Mouse (Mus musculus) C2C12 (cell line): ENCODE measurements around the gene Mtmr6. TPM values are rescaled to one million over a fixed set of nuclear protein-coding genes. Genes with fewer than 3 reads are reported as not detected.

Experiments
- H3K27me3 ChIP-seq: one replicate; pipeline ENCODE4 v1.6.1; 2011; ENCODE audit not compliant: control insufficient read depth, insufficient read depth, insufficient read length
- H3K36me3 ChIP-seq: one replicate; pipeline ENCODE4 v1.6.1; 2011; ENCODE audit not compliant: control insufficient read depth, insufficient read depth
- H3K4me3 ChIP-seq: one replicate; pipeline ENCODE4 v1.5.1; 2011; ENCODE audit warnings: mild to moderate bottlenecking, control low read depth; ENCODE audit not compliant: poor library complexity, insufficient read depth, severe bottlenecking
- H3K79me2 ChIP-seq: one replicate; pipeline ENCODE4 v1.6.1; 2011; ENCODE audit not compliant: control insufficient read depth, insufficient read depth
- H3K79me3 ChIP-seq: one replicate; pipeline ENCODE4 v1.6.1; 2011; ENCODE audit warnings: low read depth, control low read depth
- H3ac ChIP-seq: one replicate; pipeline ENCODE3; 2011; ENCODE audit warnings: low read depth; ENCODE audit not compliant: control insufficient read depth, insufficient read length
- CEBPB ChIP-seq: IDR thresholded peaks from one replicate; pipeline ENCODE4 v1.6.1; 2011; ENCODE audit warnings: low read depth, mild to moderate bottlenecking, control low read depth, moderate library complexity
- FOSL1 ChIP-seq: IDR thresholded peaks from one replicate; pipeline ENCODE4 v1.8.0; 2011; ENCODE audit warnings: mild to moderate bottlenecking, low read length; ENCODE audit not compliant: poor library complexity, insufficient read depth, severe bottlenecking
- MYOD1 ChIP-seq: IDR thresholded peaks from one replicate; pipeline ENCODE4 v1.6.1; 2011; ENCODE audit warnings: low read depth; ENCODE audit not compliant: control insufficient read depth, insufficient read length
- MYOG ChIP-seq: IDR thresholded peaks from one replicate; pipeline ENCODE4 v1.6.1; 2011; ENCODE audit not compliant: control insufficient read depth, insufficient read length; ENCODE audit errors: extremely low read depth
- microRNA-seq: library from miRNA; unstranded; fragments of <30 nt; microRNA quantifications from one replicate; pipeline ENCODE4, GENCODE M21; 2019; ENCODE audit warnings: borderline microRNAs expressed
- polyA plus RNA-seq: library from polyadenylated mRNA; unstranded; fragments of >200 nt; fragmentation: generic; extraction: Trizol; gene quantifications from one replicate; pipeline ENCODE4 v1.2.1, GENCODE M21; 2012; ENCODE audit warnings: missing spikeins

Gene Mtmr6
- polyA plus RNA-seq, 1 experiment, result 10.0 TPM

- peaks cover 8% of the 10 kb centered on the region for H3K27me3 ChIP-seq
- H3ac ChIP-seq, result no peak overlapping the region
- no peak for TF ChIP-seq MYOG
- no peaks in the 10 kb centered on the region for H3K36me3 ChIP-seq
- H3K4me3 ChIP-seq, result no peak overlapping the region
- no peaks in the 10 kb centered on the region for H3K79me2 ChIP-seq
- no peaks in the 10 kb centered on the region for H3K79me3 ChIP-seq
Measured at GRCm38 (mm10) chr14:60340570-60340969, 75.5 kb downstream of the Mtmr6 start.

GRCm38 (mm10) chr14:60345326-60345876 lies 80.4 kb downstream of the Mtmr6 start:
- no peaks in the 10 kb centered on the region for H3K79me3 ChIP-seq
- H3K4me3 ChIP-seq, result no peak overlapping the region
- no peaks in the 10 kb centered on the region for H3K79me2 ChIP-seq
- H3K27me3 ChIP-seq, result peaks cover 7% of the 10 kb centered on the region
- no peak overlapping the region for H3ac ChIP-seq
- H3K36me3 ChIP-seq, result no peaks in the 10 kb centered on the region
- TF ChIP-seq CEBPB, result no peak
- TF ChIP-seq MYOD1, result no peak
- TF ChIP-seq FOSL1, result no peak

Small RNAs within 50 kb of the gene (microRNA-seq; reads per million reads assigned to microRNA genes)
- not detected for gene Mir719

Other genes with a start within 250 kb of the Mtmr6 start
- gene Atp8a2, start 68.0 kb upstream of the Mtmr6 start, polyA plus RNA-seq, result under 0.01 TPM
- not detected for gene Nupl1, start 13.8 kb upstream of the Mtmr6 start, polyA plus RNA-seq
- 19.9 TPM for gene Gm49336, start 13.7 kb upstream of the Mtmr6 start, polyA plus RNA-seq
- under 0.01 TPM for gene Amer2, start 108.0 kb downstream of the Mtmr6 start, polyA plus RNA-seq